Mouse (Mus musculus) CH12.LX (cell line): Measurements from ENCODE around the gene Cd69. TPM values are rescaled to one million over a fixed set of nuclear protein-coding genes. Genes with fewer than 3 reads are reported as not detected.

ENCODE experiments used
- DNase-seq: peaks from one replicate; pipeline ENCODE4 v3.0.0-alpha.2; 2013; ENCODE audit errors: extremely low read depth
- H3K27ac ChIP-seq: 2 replicates; pipeline ENCODE4 v1.5.1; 2012; ENCODE audit warnings: low read depth, mild to moderate bottlenecking, control low read depth, moderate library complexity; ENCODE audit not compliant: insufficient read depth
- H3K27me3 ChIP-seq: replicated peaks from 2 replicates; pipeline ENCODE3; 2012; ENCODE audit warnings: inconsistent platforms
- H3K36me3 ChIP-seq, 2 experiments: replicated peaks in 1 of 2; 2 replicates each; pipeline versions ENCODE3 to v1.6.1; 2012; ENCODE audit warnings: inconsistent platforms in 1 of 2, low read length in 1 of 2, mild to moderate bottlenecking in 1 of 2, mixed read lengths in 1 of 2, moderate library complexity in 1 of 2; ENCODE audit not compliant: control insufficient read depth in 1 of 2, insufficient read depth in 1 of 2
- H3K4me1 ChIP-seq, 2 experiments: 2 replicates each; pipeline ENCODE4 v1.6.1; 2012; ENCODE audit warnings: inconsistent platforms in 1 of 2, moderate library complexity in 1 of 2; ENCODE audit not compliant: insufficient read depth in 2 of 2, control insufficient read depth in 1 of 2
- H3K4me2 ChIP-seq: 2 replicates; pipeline ENCODE4 v1.6.1; 2012; ENCODE audit warnings: low read depth, mild to moderate bottlenecking, control low read depth; ENCODE audit not compliant: poor library complexity, insufficient read depth, severe bottlenecking
- H3K4me3 ChIP-seq, 3 experiments: fragments of 150-350 bp in 1 of 3; sonication (generic) in 1 of 3; replicated peaks in 1 of 3; 2 replicates each; pipeline versions ENCODE3 to v1.5.1; 2011 to 2012; ENCODE audit warnings: low read depth in 2 of 3, low read length in 2 of 3, mild to moderate bottlenecking in 2 of 3, moderate library complexity in 2 of 3, control low read depth in 1 of 3, improper control_type of control experiment in 1 of 3, inconsistent platforms in 1 of 3, mixed read lengths in 1 of 3; ENCODE audit not compliant: poor library complexity in 1 of 3
- H3K79me2 ChIP-seq: replicated peaks from 2 replicates; pipeline ENCODE4 v1.6.1; 2012; ENCODE audit warnings: mild to moderate bottlenecking, moderate library complexity; ENCODE audit not compliant: control insufficient read depth, poor library complexity, insufficient read depth, severe bottlenecking; ENCODE audit errors: extremely low read depth
- H3K9ac ChIP-seq: 2 replicates; pipeline ENCODE4 v1.6.1; 2012; ENCODE audit warnings: low read depth, mild to moderate bottlenecking, control low read depth, moderate library complexity; ENCODE audit not compliant: insufficient read depth
- H3K9me3 ChIP-seq: replicated peaks from 2 replicates; pipeline ENCODE3; 2012; ENCODE audit warnings: low read length, inconsistent platforms, mixed read lengths
- BHLHE40 ChIP-seq: IDR thresholded peaks from 2 replicates; pipeline ENCODE4 v1.6.1; 2011; ENCODE audit warnings: mild to moderate bottlenecking, low read depth, low read length, improper control_type of control experiment
- CHD1 ChIP-seq: IDR thresholded peaks from 2 replicates; pipeline ENCODE4 v1.6.1; 2012; ENCODE audit warnings: low read depth, low read length, improper control_type of control experiment, inconsistent platforms
- CHD2 ChIP-seq: IDR thresholded peaks from 2 replicates; pipeline ENCODE4 v1.6.1; 2011; ENCODE audit warnings: low read length, improper control_type of control experiment
- CTCF ChIP-seq, 2 experiments: IDR thresholded peaks in 1 of 2; conservative IDR thresholded peaks in 1 of 2; 2 replicates each; pipeline ENCODE4 v1.5.1; 2011 to 2012; ENCODE audit warnings: low read depth in 2 of 2, low read length in 2 of 2, improper control_type of control experiment in 1 of 2, inconsistent platforms in 1 of 2, mild to moderate bottlenecking in 1 of 2, moderate library complexity in 1 of 2
- ELF1 ChIP-seq: IDR thresholded peaks from 2 replicates; pipeline ENCODE4 v1.6.1; 2014; ENCODE audit warnings: low read depth, mild to moderate bottlenecking, inconsistent platforms, low read length, improper control_type of control experiment
- EP300 ChIP-seq: IDR thresholded peaks from 2 replicates; pipeline ENCODE4 v1.6.1; 2011; ENCODE audit warnings: low read length, improper control_type of control experiment
- ETS1 ChIP-seq: conservative IDR thresholded peaks from 2 replicates; pipeline ENCODE4 v1.6.1; 2012; ENCODE audit warnings: low read depth, mild to moderate bottlenecking, inconsistent platforms, low read length, improper control_type of control experiment, moderate library complexity
- GABPA ChIP-seq: IDR thresholded peaks from 2 replicates; pipeline ENCODE4 v1.6.1; 2012; ENCODE audit warnings: low read depth, low read length, improper control_type of control experiment, inconsistent platforms; ENCODE audit not compliant: insufficient replicate concordance
- HCFC1 ChIP-seq: IDR thresholded peaks from 2 replicates; pipeline ENCODE4 v1.6.1; 2012; ENCODE audit warnings: low read depth, mild to moderate bottlenecking, inconsistent platforms, low read length, improper control_type of control experiment
- IRF4 ChIP-seq: IDR thresholded peaks from 2 replicates; pipeline ENCODE4 v1.6.1; 2014; ENCODE audit warnings: low read depth, mild to moderate bottlenecking, inconsistent platforms, low read length, improper control_type of control experiment
- JUN ChIP-seq: IDR thresholded peaks from 2 replicates; pipeline ENCODE4 v1.6.1; 2011; ENCODE audit warnings: low read depth, mild to moderate bottlenecking, low read length, improper control_type of control experiment, moderate library complexity; ENCODE audit not compliant: insufficient read depth
- JUND ChIP-seq: conservative IDR thresholded peaks from 2 replicates; pipeline ENCODE4 v1.6.1; 2011; ENCODE audit warnings: low read depth, low read length, improper control_type of control experiment
- KAT2A ChIP-seq: IDR thresholded peaks from 2 replicates; pipeline ENCODE4 v1.6.1; 2012; ENCODE audit warnings: low read length, improper control_type of control experiment, inconsistent platforms; ENCODE audit not compliant: insufficient replicate concordance
- MAFK ChIP-seq: IDR thresholded peaks from 2 replicates; pipeline ENCODE4 v1.6.1; 2011; ENCODE audit warnings: low read length, improper control_type of control experiment; ENCODE audit not compliant: insufficient replicate concordance
- MAX ChIP-seq: IDR thresholded peaks from 2 replicates; pipeline ENCODE4 v1.6.1; 2011; ENCODE audit warnings: low read length, improper control_type of control experiment
- MAZ ChIP-seq: IDR thresholded peaks from 2 replicates; pipeline ENCODE4 v1.6.1; 2012; ENCODE audit warnings: low read depth, mild to moderate bottlenecking, inconsistent platforms, low read length, improper control_type of control experiment, moderate library complexity
- MEF2A ChIP-seq: IDR thresholded peaks from 2 replicates; pipeline ENCODE4 v1.6.1; 2014; ENCODE audit warnings: low read depth, mild to moderate bottlenecking, inconsistent platforms, low read length, improper control_type of control experiment, borderline replicate concordance
- MXI1 ChIP-seq: IDR thresholded peaks from 2 replicates; pipeline ENCODE4 v1.6.1; 2011; ENCODE audit warnings: mild to moderate bottlenecking, low read depth, low read length, improper control_type of control experiment
- MYC ChIP-seq: IDR thresholded peaks from 2 replicates; pipeline ENCODE4 v1.6.1; 2011; ENCODE audit warnings: low read depth, mild to moderate bottlenecking, improper control_type of control experiment, low read length
- NELFE ChIP-seq: IDR thresholded peaks from 2 replicates; pipeline ENCODE4 v1.6.1; 2011; ENCODE audit warnings: low read depth, low read length, improper control_type of control experiment
- NRF1 ChIP-seq: IDR thresholded peaks from 2 replicates; pipeline ENCODE4 v1.6.1; 2014; ENCODE audit warnings: low read depth, mild to moderate bottlenecking, inconsistent platforms, low read length, improper control_type of control experiment, moderate library complexity
- PAX5 ChIP-seq: IDR thresholded peaks from 2 replicates; pipeline ENCODE4 v1.6.1; 2012; ENCODE audit warnings: low read length, inconsistent platforms, mixed read lengths
- POLR2A ChIP-seq: IDR thresholded peaks from 2 replicates; pipeline ENCODE4 v1.6.1; 2011; ENCODE audit warnings: low read depth, mild to moderate bottlenecking, improper control_type of control experiment, low read length
- POLR2AphosphoS2 ChIP-seq: IDR thresholded peaks from 2 replicates; pipeline ENCODE4 v1.6.1; 2011; ENCODE audit warnings: low read depth, low read length, improper control_type of control experiment
- RAD21 ChIP-seq: IDR thresholded peaks from 2 replicates; pipeline ENCODE4 v1.6.1; 2011; ENCODE audit warnings: low read depth, mild to moderate bottlenecking, low read length, improper control_type of control experiment, moderate library complexity
- RCOR1 ChIP-seq: conservative IDR thresholded peaks from 2 replicates; pipeline ENCODE4 v1.6.1; 2012; ENCODE audit warnings: low read depth, mild to moderate bottlenecking, inconsistent platforms, low read length, improper control_type of control experiment
- SIN3A ChIP-seq: IDR thresholded peaks from 2 replicates; pipeline ENCODE4 v1.6.1; 2012; ENCODE audit warnings: low read length, improper control_type of control experiment, inconsistent platforms
- SMC3 ChIP-seq: IDR thresholded peaks from 2 replicates; pipeline ENCODE4 v1.6.1; 2011; ENCODE audit warnings: low read depth, low read length, improper control_type of control experiment
- TCF12 ChIP-seq: IDR thresholded peaks from 2 replicates; pipeline ENCODE4 v1.6.1; 2014; ENCODE audit warnings: low read depth, mild to moderate bottlenecking, inconsistent platforms, low read length, improper control_type of control experiment
- USF1 ChIP-seq: IDR thresholded peaks from 2 replicates; pipeline ENCODE4 v1.6.1; 2014; ENCODE audit warnings: low read depth, mild to moderate bottlenecking, inconsistent platforms, low read length, improper control_type of control experiment
- USF2 ChIP-seq: conservative IDR thresholded peaks from 2 replicates; pipeline ENCODE4 v1.6.1; 2011; ENCODE audit warnings: low read depth, low read length, improper control_type of control experiment
- ZC3H11A ChIP-seq: IDR thresholded peaks from 2 replicates; pipeline ENCODE4 v1.6.1; 2012; ENCODE audit warnings: low read depth, mild to moderate bottlenecking, inconsistent platforms, low read length, improper control_type of control experiment
- ZMIZ1 ChIP-seq: IDR thresholded peaks from 2 replicates; pipeline ENCODE4 v1.6.1; 2012; ENCODE audit warnings: low read depth, mild to moderate bottlenecking, inconsistent platforms, low read length, improper control_type of control experiment
- ZNF384 ChIP-seq: IDR thresholded peaks from 2 replicates; pipeline ENCODE4 v1.6.1; 2012; ENCODE audit warnings: low read depth, low read length, improper control_type of control experiment, inconsistent platforms
- dilution Hi-C: fragments of 300-500 bp; cut with MboI; formaldehyde crosslinking; loops from 2 replicates; pipeline ENCODE4 v1.14.3; 2020; ENCODE audit warnings: low sequenced_read_pairs; ENCODE audit not compliant: extremely low pct_unique_long_range_greater_than_20kb, extremely low pct_ligation_motif_present
- in situ Hi-C: fragments of 300-500 bp; cut with MboI; formaldehyde crosslinking; loops from 3 replicates; pipeline ENCODE4 v1.14.3; 2019; ENCODE audit warnings: low sequenced_read_pairs, low pct_ligation_motif_present, low pct_unique_long_range_greater_than_20kb, mixed read lengths
- polyA plus RNA-seq: library from polyadenylated mRNA; unstranded; fragments of >175 nt; gene quantifications from 2 replicates; pipeline ENCODE4 v1.2.1, GENCODE M21; 2012; ENCODE audit warnings: low read depth; ENCODE audit not compliant: insufficient read length
- total RNA-seq, 2 experiments: library from RNA; depleted of rRNA; stranded (reverse); fragments of 300-350 nt in 1 of 2; fragments of >200 nt in 1 of 2; gene quantifications; 2 replicates each; pipeline ENCODE4 v1.2.3; 2012 to 2014

Gene Cd69
- total and polyA plus RNA-seq, 3 experiments: 71.2 to 229 (median 132) TPM

DNA sequence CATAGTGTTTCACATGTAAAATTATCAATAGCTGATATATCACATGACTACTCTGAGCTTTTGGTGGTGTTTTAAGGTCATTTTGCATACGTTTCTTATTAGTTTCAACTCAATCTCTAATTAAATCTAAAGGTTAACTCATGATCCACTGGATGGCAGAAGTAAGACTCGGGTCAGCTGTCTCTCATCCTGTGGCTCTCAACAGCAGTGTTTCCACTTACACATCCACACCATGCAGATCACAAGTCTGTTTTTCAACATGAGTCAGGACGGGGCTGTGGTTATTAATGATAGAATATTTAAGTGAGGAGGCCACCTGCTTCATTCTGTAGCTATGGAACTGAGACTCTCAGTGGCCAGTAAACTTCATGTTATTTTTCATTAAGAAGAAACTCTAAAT, 9.4 kb downstream of the Cd69 start:
- no peaks in the 10 kb centered on the region for H3K27me3 ChIP-seq

DNA sequence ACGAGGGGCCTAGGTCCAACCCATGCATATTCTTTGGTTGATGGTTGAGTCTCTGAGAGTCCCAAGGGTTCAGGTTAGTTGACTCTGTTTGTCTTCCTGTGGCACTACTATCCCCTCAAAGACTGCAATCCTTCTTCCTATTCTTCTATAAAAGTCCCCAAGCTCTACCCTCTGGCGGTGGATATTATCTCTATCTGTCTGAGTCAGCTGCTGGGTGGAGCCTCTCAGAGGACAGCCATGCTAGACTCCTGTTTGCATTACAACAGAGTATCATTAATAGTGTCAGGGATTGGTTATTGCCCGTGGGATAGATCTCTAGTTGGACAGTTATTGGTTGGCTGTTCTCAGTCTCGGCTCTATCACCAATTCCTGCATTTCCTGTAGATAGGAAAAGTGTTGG, 14.3 kb downstream of the Cd69 start:
- DNase-seq: no peak
- Histone ChIP-seq H3K4me2 (no peak overlapping the region), H3K27ac (no peak overlapping the region)
- no peak for TF ChIP-seq MYC
- no peak for TF ChIP-seq ZMIZ1
- TF ChIP-seq POLR2AphosphoS2: no peak
- TF ChIP-seq, all 38 proteins: peak for 0
- H3K36me3 ChIP-seq: no peaks in the 10 kb centered on the region
- dilution Hi-C loops: no loop called here
- H3K4me3 ChIP-seq: no peak overlapping the region
- no peaks in the 10 kb centered on the region for H3K27me3 ChIP-seq
- peaks cover 4 to 24% of the 10 kb centered on the region in 2 experiments for H3K4me1 ChIP-seq
- H3K9ac ChIP-seq: no peak overlapping the region
- H3K9me3 ChIP-seq: peaks cover 2% of the 10 kb centered on the region
- H3K79me2 ChIP-seq: no peaks in the 10 kb centered on the region
- in situ Hi-C loops: loop anchor here (25.0 kb wide), 1 partner anchor 276 kb away; the partner anchor contains the start of gene Gabarapl1

More for the DNA sequence above, 9.4 kb downstream of the Cd69 start:
- Histone ChIP-seq H3K4me1 (peaks cover 23 to 62% of the 10 kb centered on the region in 2 experiments), H3K4me3 (no peak overlapping the region), H3K9ac (no peak overlapping the region), H3K36me3 (peaks cover 33 to 42% of the 10 kb centered on the region in 2 experiments), H3K4me2 (no peak overlapping the region), H3K9me3 (no peaks in the 10 kb centered on the region), H3K27ac (peak overlapping the region; percentile 41; the same call in 1 of the 2 replicates), H3K79me2 (peaks cover 29% of the 10 kb centered on the region)
- peak; percentile 75 for DNase-seq
- in situ Hi-C loops (loop anchor here (5.0 to 25.0 kb wide), 2 partner anchors 51 to 271 kb away; partner anchors contain the start of gene Gabarapl1), dilution Hi-C loops (no loop called here)
- TF ChIP-seq BHLHE40 (peak; percentile 85), POLR2AphosphoS2 (no peak; the same call in 1 of the 2 replicates), CTCF (conservative IDR thresholded peaks at IDR 0.05 in 1 of 2, IDR thresholded peaks at IDR 0.05 in 1 of 2; ENCODE audit: low read depth in 2 of 2, low read length in 2 of 2) (peak in 1 of 2 experiments; percentile 61; a peak in 2 of 4 replicates), MYC (peak; percentile 32; the same call in 1 of the 2 replicates), NELFE (no peak), CHD2 (no peak; the same call in 1 of the 2 replicates), MAX (0 out of 2 replicates have a peak, but pooled peaks have one; percentile 51), USF1 (no peak; the same call in 1 of the 2 replicates), ZNF384 (no peak), ETS1 (peak; percentile 82), MAZ (0 out of 2 replicates have a peak, but pooled peaks have one; percentile 56), EP300 (peak; percentile 81), HCFC1 (no peak), MXI1 (no peak; the same call in 1 of the 2 replicates), JUND (peak; percentile 71; the same call in 1 of the 2 replicates), IRF4 (peak; percentile 87; the same call in 1 of the 2 replicates), TCF12 (peak; percentile 81; the same call in 1 of the 2 replicates), RCOR1 (no peak), MEF2A (peak; percentile 63; the same call in 1 of the 2 replicates), ZC3H11A (peak; percentile 24; the same call in 1 of the 2 replicates), NRF1 (0 out of 2 replicates have a peak, but pooled peaks have one; percentile 37), SIN3A (peak; percentile 33; the same call in 1 of the 2 replicates), RAD21 (peak; percentile 58), USF2 (peak; percentile 24; the same call in 1 of the 2 replicates), GABPA (no peak), CHD1 (no peak; the same call in 1 of the 2 replicates), PAX5 (no peak), KAT2A (no peak), MAFK (no peak), SMC3 (peak; percentile 69), ELF1 (no peak), JUN (peak; percentile 49; the same call in 1 of the 2 replicates), POLR2A (no peak)
